Mouse (Mus musculus) heart, embryonic 10.5 days (tissue): Measurements from ENCODE around the gene Tmed6. TPM values are rescaled to one million over a fixed set of nuclear protein-coding genes. Genes with fewer than 3 reads are reported as not detected.

Experiments
- DNase-seq: peaks from one replicate; pipeline ENCODE4 v3.0.0-alpha.2; 2017; ENCODE audit warnings: low spot score
- H3K27ac ChIP-seq: fragments of 300-500 bp; sonication (generic); 2 replicates; pipeline ENCODE4 v1.5.1; 2016; ENCODE audit warnings: mild to moderate bottlenecking
- H3K27me3 ChIP-seq: fragments of 300-500 bp; sonication (generic); 2 replicates; pipeline ENCODE4 v1.6.1; 2016; ENCODE audit warnings: mild to moderate bottlenecking; ENCODE audit not compliant: poor library complexity, insufficient read depth, severe bottlenecking
- H3K36me3 ChIP-seq: fragments of 300-500 bp; sonication (generic); 2 replicates; pipeline ENCODE4 v1.6.1; 2016; ENCODE audit warnings: mild to moderate bottlenecking, moderate library complexity
- H3K4me1 ChIP-seq: fragments of 300-500 bp; sonication (generic); 2 replicates; pipeline ENCODE4 v1.6.1; 2016; ENCODE audit warnings: mild to moderate bottlenecking
- H3K4me3 ChIP-seq: fragments of 300-500 bp; sonication (generic); 2 replicates; pipeline ENCODE4 v1.5.1; 2016; ENCODE audit warnings: mild to moderate bottlenecking, moderate library complexity
- H3K9me3 ChIP-seq: fragments of 300-500 bp; sonication (generic); 2 replicates; pipeline ENCODE4 v1.6.1; 2016; ENCODE audit warnings: mild to moderate bottlenecking, moderate library complexity
- WGBS: fragments of 180-500 bp; shearing (Covaris S2); methylation state at CpG from one replicate; pipeline ENCODE4 v1.1.7; 2016; 5-methylcytosine and 5-hydroxymethylcytosine counted together
- microRNA-seq: library from miRNA; unstranded; fragments of <30 nt; microRNA quantifications from one replicate; pipeline ENCODE4, GENCODE M21; 2017
- polyA plus RNA-seq: library from polyadenylated mRNA; unstranded; fragments of >200 nt; fragmentation: Nextera tagmentation; extraction: Ambion mirVana; gene quantifications from 2 replicates; pipeline ENCODE4 v1.2.1, GENCODE M21; 2016

The Tmed6 gene
- polyA plus RNA-seq, 1 experiment from 2014 or later: 1.7 TPM

- H3K4me3 ChIP-seq: no peak overlapping the region
- no peaks in the 10 kb centered on the region; the same call in 1 of the 2 replicates for H3K36me3 ChIP-seq
- no peak overlapping the region for H3K27ac ChIP-seq
- H3K27me3 ChIP-seq: no peaks in the 10 kb centered on the region
- no peaks in the 10 kb centered on the region for H3K9me3 ChIP-seq
- peaks cover 18% of the 10 kb centered on the region for H3K4me1 ChIP-seq
- WGBS: 72% methylated on average over 3 of the region's 3 CpGs
- no peak for DNase-seq
Observed at GRCm38 (mm10) chr8:107029310-107029709, 36.1 kb downstream of the Tmed6 start.

GRCm38 (mm10) chr8:107023479-107023878, 42.0 kb downstream of the Tmed6 start:
- WGBS: 93% methylated on average over 8 of the region's 8 CpGs
- no peak overlapping the region for H3K27ac ChIP-seq
- H3K27me3 ChIP-seq: no peaks in the 10 kb centered on the region
- H3K4me1 ChIP-seq: no peaks in the 10 kb centered on the region
- H3K9me3 ChIP-seq: no peaks in the 10 kb centered on the region
- no peaks in the 10 kb centered on the region for H3K36me3 ChIP-seq
- no peak for DNase-seq
- no peak overlapping the region for H3K4me3 ChIP-seq

GRCm38 (mm10) chr8:107014915-107015314, 50.5 kb downstream of the Tmed6 start:
- H3K27me3 ChIP-seq: no peaks in the 10 kb centered on the region
- no peak for DNase-seq
- H3K9me3 ChIP-seq: no peaks in the 10 kb centered on the region
- H3K27ac ChIP-seq: no peak overlapping the region
- no peaks in the 10 kb centered on the region for H3K4me1 ChIP-seq
- peaks cover 28% of the 10 kb centered on the region for H3K36me3 ChIP-seq
- 86% methylated on average over 1 of the region's 1 CpGs for WGBS
- no peak overlapping the region for H3K4me3 ChIP-seq

GRCm38 (mm10) chr8:107012666-107013065, 52.8 kb downstream of the Tmed6 start:
- Histone ChIP-seq H3K36me3 (peaks cover 33% of the 10 kb centered on the region), H3K9me3 (no peaks in the 10 kb centered on the region), H3K4me1 (no peaks in the 10 kb centered on the region), H3K4me3 (no peak overlapping the region), H3K27me3 (no peaks in the 10 kb centered on the region), H3K27ac (no peak overlapping the region)
- DNase-seq: no peak
- 69% methylated on average over 2 of the region's 2 CpGs for WGBS

Small RNAs within 50 kb of the gene (microRNA-seq; reads per million reads assigned to microRNA genes)
- gene Mir7075: not detected

Other genes with a start within 250 kb of the Tmed6 start
- gene Has3, start 195.4 kb downstream of the Tmed6 start, polyA plus RNA-seq: 0.25 TPM in 1 of 2 replicates, not detected in the other
- gene Utp4, start 172.0 kb downstream of the Tmed6 start, polyA plus RNA-seq: 61.5 and 79.9 TPM in 2 replicates
- gene Sntb2, start 129.9 kb downstream of the Tmed6 start, polyA plus RNA-seq: 8.7 and 9.8 TPM in 2 replicates
- 52.3 and 52.8 TPM in 2 replicates for gene Vps4a, start 34.4 kb downstream of the Tmed6 start, polyA plus RNA-seq
- 52.5 and 53.1 TPM in 2 replicates for gene Pdf, start 17.0 kb downstream of the Tmed6 start, polyA plus RNA-seq
- 34.4 and 40.3 TPM in 2 replicates for gene Cog8, start 9.0 kb downstream of the Tmed6 start, polyA plus RNA-seq
- gene Nip7, start 8.8 kb downstream of the Tmed6 start, polyA plus RNA-seq: 77.8 and 100 TPM in 2 replicates
- 9.9 and 13.0 TPM in 2 replicates for gene Terf2, start 30.9 kb upstream of the Tmed6 start, polyA plus RNA-seq
- 92.3 and 109 TPM in 2 replicates for gene Cyb5b, start 85.0 kb upstream of the Tmed6 start, polyA plus RNA-seq
- gene Nfat5, start 227.8 kb upstream of the Tmed6 start, polyA plus RNA-seq: 9.6 and 11.2 TPM in 2 replicates